Mouse (Mus musculus) layer of hippocampus, adult 11-12 months (tissue): ENCODE measurements around the gene Raet1e.
"Not testable (repeated sequence)": the region's sequence is repeated elsewhere in the genome, so short reads cannot be mapped to it uniquely, and the experiment has no call there.

Experiments used
- DNase-seq: peaks from one replicate; pipeline ENCODE4 v3.0.0; 2022; ENCODE audit warnings: low spot score

Raet1e gene

DNA sequence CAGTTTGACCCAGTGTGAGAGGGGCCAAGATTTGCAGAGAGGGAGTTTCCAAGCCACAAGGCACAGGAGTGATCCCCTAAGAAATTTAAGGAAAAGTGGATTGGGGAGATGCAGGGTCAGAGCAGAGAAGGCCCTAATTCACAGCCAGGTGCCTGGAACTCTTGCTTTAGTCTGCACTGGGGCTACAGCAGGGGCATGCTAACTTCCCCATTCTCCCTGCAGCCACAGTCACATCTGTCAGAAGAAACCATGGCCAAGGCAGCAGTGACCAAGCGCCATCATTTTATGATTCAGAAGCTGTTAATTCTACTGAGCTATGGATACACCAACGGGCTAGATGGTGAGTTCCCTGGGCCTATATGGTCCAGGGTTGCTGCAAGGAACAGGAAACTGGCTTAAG is 204.1 kb downstream of the Raet1e start:
- not testable (repeated sequence) for DNase-seq

DNA sequence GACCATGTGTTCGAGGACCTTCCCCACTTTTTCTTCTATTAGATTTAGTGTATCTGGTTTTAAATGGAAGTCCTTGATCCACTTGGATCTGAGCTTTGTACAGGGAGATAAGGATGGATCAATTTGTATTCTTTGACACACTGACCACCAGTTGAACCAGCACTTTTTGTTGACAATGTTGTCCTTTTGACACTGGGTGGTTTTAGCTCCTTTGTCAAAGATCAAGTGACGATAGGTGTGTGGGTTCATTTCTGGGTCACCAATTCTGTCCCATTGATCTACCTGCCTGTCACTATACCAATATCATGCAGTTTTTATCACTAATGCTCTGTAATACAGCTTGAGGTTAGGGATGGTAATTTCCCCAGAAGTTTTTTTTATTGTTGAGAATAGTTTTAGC is 206.5 kb downstream of the Raet1e start:
- not testable (repeated sequence) for DNase-seq

DNA sequence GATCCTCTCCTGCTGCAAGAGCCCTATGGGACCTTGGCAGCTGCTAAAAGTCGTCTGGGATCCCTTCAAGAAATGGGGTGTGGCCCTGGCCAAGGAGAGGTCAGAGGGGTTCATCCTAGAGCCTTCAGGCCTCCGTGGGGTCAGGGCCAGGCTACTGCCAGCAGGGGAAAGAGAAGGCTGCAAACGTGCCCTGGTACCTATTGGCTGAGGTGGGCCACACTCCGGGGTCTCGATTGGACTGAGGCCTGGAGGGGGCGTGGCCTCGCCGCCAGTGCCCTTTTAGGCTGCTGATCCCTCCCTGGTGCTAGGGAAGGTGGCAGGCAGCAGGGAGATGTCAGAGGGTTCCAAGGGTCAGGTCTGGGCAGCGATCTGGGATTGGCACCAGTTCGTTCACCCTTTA is 222.9 kb downstream of the Raet1e start:
- DNase-seq, result not testable (repeated sequence)

DNA sequence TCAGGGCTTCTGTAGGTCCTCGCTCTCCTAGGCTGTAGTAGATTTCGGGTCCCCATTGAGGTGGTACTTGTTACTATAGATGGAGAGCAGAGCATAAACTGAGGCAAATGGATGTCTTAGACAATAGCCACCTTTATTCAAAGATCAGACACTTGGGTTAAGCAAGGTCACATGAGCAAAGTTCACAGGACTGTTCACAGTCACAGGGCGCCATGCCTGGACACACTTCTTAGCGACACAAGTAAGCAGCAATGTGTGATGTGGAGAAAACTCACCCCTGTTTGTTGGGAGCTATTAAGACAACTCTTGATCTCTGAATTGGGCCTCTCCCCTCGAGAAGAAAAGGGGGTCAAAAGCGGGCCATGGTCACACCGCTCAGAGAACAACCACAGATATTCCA is 231.8 kb downstream of the Raet1e start:
- not testable (repeated sequence) for DNase-seq

DNA sequence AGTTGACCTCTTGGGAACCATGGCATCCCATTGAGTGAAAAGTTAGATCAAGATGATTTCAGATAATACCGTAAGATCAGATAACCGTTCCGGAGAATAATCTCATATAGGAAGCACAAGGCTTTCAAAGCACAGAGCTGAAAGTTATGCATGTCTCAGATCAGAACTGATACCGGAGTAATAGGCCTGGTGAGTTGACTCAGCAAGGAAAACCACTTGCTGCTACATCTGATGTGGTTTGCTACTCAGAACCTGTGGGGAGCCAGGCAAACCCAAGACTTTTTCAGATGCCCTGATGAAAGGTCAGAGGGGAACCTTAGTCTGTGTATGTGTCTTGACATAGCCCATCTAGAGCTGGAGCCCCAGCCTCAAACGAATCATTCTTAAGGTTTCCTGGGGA is 233.2 kb downstream of the Raet1e start:
- not testable (repeated sequence) for DNase-seq

DNA sequence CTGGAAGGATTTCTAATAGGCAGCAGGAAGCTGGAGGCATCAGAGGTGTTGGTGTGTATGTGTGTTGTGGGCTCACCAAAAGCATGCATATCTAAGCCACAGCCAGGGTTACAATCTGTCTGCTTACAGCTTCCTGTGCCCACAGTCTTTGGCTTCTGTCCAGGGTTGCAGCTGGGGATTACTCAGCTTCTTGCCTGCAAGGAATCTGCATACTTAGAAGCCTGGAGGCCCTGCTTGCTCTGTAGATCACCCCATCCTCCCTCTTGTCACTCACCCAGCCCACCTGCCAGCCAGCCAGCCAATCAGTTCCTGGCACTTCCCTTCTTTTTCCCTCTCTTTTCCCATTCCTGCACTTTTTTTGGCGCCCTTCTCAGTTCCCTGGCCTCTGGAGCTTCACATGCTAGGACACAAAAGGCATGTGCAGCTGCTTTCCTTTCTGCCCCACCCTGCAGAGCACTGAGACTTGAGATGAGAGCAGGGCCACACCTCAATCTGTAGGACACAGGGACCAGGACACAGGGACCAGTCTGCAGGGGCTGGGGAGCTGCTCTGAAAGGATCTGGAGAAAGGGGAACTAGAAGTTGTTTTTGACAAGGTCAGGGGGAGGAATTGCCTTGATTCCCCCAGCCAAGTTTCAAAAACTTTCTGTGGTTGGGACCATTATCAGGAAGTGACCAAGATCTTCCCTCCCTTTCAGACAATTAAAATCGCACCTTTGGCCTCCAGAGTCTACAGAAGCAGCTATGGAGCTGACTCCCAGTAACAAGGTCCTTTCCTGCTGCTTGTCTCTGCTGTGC is 234.9 kb downstream of the Raet1e start:
- not testable (repeated sequence) for DNase-seq

DNA sequence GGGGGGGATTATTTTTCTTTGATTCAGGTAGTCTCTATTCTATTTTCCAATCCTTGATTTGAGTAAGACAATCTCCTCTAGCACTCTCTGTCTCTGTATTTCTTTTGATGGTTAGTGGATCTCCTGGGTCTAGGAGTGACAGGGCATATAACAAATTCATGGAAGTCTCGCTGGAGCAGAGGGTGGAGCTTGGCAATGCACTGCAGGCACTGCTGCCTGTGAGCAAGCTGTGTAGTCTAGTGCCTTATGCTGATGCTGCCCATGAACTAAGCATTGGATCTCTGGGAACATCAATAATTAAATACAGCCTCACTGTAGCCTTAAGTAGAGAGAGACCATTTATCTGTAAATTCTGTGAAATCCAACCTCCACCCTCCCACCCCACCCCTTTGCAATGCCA is 238.3 kb downstream of the Raet1e start:
- not testable (repeated sequence) for DNase-seq

DNA sequence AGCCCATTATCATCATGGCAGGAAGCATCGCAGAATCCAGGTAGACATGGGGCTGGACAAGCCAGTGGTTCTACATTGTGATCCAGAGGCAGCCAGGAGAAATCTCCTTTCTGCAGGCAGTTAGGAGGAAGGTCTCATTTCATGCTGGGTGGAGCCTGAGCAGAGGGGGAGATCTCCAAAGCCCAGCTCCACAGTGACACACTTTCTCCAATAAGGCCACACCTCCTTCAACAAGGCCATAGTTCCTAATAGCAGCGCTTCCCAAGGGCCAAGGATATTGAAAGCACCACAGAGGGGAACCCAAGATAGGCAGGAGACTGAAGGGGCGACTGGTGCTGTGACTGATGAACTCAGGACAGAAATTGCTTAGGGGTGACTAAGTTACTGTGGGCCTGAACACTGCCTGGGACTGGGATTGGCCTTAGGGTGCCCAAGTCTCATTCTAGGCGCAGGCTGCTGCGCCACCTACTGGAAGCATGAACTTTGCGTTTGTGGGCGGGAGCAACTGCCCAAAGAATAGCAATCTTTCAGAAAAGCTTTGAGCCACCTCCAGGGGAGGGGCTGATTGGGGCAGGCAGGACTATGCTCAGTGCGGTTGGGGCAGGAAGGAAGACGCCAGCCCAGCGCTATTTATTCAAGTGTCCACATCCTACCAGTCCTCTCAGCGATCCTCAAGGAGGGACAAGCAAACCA is 244.0 kb downstream of the Raet1e start:
- peak; percentile 13 for DNase-seq

DNA sequence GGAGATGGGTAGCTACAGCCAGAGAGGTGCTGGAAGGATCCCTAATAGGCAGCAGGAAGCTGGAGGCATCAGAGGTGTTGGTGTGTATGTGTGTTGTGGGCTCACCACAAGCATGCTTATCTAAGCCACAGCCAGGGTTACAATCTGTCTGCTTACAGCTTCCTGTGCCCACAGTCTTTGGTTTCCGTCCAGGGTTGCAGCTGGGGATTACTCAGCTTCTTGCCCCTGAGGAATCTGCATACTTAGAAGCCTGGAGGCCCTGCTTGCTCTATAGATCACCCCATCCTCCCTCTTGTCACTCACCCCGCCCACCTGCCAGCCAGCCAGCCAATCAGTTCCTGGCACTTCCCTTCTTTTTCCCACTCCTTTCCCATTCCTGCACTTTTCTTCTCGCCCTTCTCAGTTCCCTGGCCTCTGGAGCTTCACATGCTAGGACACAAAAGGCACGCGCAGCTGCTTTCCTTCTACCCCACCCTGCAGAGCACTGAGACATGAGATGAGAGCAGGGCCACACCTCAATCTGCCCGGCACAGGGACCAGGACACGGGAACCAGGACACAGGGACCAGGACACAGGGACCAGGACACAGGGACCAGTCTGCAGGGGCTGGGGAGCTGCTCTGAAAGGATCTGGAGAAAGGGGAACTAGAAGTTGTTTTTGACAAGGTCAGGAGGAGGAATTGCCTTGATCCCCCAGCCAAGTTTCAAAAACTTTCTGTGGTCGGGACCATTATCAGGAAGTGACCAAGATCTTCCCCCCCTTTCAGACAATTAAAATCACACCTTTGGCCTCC is 255.5 kb downstream of the Raet1e start:
- peak; percentile 11 for DNase-seq
